Mouse (Mus musculus): ENCODE results near the gene Snx11.

The Snx11 gene

DNA sequence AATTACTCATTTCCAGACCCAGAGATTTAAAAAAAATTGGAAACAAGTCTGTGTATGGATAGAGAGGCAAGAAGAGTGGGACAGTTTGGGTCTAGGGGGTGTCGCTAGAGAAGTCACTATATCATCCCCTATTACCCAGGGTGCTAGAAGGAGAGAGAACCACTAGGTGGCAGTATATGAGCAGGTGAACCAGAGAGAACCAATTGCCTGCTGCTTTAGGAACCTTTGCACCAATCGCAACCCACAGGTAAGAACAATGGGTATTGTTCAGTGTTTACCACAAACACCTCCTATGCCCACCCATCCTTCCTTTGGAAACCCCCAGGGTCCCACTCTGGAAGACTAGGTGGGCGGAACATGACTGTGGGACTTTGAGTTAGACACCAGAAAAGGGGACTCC lies 17.3 kb downstream of the Snx11 start:
- peak; percentile 68 to 73 for DNase-seq

DNA sequence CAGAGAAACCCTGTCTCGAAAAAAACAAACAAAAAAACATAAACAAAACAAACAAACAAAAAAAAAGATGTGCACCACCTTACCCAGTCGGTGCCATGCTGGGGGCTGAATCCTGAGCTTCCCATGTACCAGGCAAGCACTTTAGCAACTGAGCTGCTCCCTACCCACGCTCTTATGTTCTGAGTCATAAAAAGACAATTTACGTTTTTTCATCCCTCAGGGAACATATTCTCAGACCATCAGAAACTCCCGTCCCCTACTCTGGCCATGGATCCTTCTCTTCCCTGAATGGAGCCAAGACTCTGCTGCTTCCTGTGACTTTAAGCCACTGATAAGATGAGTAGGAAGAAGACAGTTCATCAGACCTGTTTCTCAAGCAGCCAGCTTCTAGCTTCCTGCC lies 19.0 kb downstream of the Snx11 start:
- DNase-seq: no peak

DNA sequence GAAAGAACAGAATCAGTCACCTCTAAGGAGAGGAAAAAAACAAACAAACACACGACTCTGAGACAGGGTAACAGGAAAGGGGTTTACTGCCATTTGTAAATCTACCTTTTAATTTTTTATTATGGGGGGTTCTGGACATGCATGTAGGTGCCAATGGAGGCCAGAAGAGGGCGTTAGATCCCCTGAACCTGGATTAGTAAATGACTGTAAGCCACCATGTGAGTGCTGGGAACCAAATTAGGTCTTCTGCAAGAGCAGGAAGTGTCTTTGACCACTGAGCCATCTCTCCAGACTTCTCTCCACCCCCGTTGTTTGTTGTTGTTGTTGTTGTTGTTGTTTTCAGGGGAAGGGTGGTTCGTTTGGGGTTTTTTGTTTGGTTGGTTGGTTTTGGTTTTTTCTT lies 19.9 kb downstream of the Snx11 start:
- DNase-seq: no peak

DNA sequence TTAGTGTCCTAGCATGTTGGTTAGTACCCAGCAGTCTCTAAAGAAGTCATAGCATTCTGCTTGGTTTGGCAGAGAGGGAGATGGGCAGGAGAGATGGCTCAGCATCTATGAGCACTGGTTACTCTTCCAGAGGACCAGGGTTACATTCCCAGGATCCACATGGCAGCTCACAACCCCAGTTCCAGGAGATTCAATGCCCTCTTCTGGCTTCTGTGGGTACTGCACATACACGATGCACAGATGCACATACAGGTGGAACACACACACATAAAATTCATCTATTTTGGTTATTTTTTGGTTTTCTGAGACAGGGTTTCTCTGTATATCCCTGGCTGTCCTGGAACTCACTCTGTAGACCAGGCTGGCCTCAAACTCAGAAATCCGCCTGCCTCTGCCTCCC lies 22.1 kb downstream of the Snx11 start:
- no peak for DNase-seq

DNA sequence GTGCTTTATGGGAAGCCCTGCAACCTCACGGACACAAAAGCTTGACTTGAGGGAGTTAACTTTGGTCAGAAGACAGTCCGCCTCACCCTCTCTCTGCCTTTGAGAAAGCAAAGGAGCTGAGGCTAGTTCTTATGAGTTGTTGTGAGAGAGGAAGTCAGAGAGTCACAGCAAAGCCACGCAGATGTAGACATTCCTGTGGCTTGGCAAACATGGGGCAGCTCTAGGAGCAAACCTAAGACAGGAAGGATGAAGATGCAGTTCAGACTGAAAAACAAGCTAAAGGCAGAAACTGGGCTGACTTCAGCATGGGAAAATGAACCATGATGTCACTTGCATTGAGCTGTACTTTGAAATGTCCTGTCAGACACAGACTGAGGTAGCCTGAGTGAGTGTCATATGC lies 29.8 kb downstream of the Snx11 start:
- no peak for DNase-seq

DNA sequence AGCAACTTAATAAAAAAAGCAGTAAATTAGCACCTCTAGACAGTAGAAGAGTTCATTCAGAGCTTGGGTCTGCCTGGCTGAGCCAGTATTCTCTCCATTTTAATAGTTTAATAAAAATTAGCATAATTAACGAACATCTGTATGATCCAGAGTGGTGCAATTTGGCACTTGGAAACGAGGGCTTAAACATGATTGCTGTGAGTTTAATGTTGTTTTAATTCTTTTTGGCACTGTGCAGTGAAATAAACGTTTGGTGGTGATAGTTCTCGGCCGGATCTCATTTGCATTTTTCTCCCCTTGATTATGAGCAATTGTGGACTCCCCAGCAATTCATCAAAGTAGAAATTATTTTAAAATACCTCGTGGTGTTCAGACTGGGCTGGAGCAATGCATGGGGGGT lies 30.7 kb downstream of the Snx11 start:
- no peak for DNase-seq

DNA sequence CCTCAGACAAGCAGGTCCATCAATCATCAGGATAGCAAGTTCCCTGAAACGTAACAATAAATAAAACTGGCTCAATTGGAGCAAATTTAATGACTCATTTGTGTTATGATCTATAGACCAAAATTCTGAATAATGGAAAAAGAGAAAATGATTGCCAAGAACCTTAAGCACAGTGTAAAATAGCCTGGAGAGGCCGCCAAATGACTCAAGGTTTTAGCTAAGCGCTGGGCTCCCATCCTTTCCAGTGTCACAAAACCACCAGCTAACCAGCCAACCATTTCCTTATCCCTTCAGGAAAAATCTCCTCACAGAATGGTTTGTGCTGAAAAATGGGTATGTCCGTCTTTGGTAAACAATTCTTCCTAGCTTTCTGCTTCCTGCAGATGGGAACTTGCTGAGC lies 33.5 kb downstream of the Snx11 start:
- no peak for DNase-seq

DNA sequence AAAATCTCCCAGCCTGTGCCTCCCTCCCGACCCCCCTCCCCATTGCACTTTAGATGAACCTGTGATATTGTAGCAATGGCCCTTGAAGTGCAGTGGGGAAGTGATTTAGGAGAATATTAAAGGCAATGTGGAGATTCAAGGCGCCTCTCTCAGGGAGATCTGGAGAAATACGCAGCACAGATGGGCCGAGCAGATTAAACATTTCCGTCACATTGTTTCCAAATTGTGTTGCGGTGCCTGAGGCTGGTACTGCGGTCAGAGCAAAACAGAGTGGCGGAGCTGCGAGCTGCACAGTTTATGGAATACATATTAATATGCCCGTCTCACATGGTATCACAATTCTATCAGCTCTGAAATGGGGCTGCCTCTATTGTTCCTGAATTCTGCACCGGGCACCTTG lies 34.4 kb downstream of the Snx11 start:
- DNase-seq: no peak

DNA sequence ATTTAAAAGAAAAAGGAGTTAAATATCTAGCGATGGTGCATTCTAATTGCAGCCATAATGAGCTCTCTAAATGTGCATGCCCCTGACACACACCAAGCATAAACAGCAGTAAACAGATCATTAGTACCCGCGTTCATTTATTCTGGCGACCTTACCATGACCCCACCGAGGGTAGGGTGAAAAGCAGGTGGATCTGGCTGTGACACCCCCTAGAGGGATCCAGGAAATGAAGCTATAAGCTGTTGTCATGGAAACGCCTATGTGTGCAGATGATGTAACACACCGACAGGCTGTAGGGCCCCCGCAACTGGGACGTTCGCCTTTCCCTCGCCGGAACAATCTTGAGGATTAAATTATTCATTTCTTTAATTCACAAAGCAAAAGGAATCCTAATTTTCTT lies 35.4 kb downstream of the Snx11 start:
- no peak for DNase-seq

DNA sequence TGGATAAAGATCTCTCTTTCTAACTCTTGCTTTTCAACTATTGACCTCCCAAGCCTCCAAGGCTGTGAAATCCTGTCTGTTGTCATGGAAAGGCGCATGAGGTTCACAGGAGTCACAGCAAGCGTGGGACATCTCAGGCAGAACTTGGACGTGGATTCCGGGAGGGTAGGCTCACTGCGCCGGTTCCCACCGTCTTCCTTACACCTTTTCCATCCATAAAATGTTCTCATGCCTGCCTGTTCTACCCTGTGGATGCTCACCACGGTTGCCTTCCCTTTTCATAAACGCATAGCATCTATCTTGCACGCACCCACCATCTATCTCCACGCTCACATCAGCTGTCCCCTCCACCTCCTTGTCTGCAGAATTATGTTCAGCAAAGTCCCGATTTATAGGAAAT lies 36.6 kb downstream of the Snx11 start:
- DNase-seq: no peak

DNA sequence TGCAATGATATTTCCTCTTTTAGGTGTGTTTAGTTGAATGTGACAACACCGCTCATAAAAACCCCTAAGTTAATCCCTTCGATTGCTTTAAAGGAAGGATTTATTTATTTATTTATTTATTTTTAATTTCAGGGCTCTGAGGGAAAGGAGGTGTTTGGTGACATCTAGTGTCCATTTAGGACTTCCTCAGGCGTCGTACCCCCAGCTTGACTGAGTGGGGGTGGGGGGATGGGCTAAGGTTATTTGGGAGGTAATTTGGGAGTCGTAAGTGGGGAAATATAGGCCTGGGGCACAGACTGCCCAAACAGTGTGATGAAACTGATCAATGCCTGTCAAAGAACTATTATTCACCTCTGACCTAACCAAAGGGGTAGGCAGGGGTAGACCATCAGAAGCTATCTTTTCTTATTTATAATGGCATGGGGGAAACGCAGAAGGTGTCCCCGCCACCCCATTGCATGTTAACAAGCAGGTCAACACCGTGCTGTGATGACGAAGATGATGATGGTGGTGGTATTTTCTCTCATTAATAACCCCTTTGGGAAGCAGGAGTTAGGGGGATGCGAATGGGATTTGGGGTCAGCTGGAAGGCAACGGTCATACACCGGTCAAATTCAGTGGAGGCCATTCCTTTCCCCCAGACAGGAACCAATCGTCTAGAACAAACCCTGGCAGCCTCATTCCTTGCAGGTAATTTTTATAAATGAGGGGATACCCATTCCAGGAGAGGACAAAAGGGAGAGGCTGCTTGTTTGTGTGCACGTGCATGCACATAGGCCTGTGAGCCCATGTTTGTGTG lies 39.5 kb downstream of the Snx11 start:
- no peak for DNase-seq

DNA sequence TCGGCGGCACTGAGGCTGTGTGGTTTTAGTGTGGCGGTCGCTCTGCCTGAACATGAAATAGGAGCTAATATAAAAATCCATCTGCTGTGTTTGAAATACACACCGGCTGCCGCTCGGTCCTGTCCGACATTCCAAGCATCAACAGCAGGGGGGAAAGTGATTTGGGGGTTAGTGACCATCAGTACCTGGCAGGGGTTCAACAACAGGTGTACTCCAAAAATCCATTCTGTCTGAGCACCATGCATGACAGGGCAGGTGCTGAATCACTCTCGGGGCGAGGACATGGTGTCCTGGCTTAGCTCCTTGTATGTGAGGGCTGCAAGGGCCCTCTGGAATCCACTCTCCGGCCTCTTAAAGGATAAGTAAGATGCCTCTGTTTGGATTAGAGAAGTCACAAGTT lies 41.0 kb downstream of the Snx11 start:
- peak; percentile 59 to 66 for DNase-seq

DNA sequence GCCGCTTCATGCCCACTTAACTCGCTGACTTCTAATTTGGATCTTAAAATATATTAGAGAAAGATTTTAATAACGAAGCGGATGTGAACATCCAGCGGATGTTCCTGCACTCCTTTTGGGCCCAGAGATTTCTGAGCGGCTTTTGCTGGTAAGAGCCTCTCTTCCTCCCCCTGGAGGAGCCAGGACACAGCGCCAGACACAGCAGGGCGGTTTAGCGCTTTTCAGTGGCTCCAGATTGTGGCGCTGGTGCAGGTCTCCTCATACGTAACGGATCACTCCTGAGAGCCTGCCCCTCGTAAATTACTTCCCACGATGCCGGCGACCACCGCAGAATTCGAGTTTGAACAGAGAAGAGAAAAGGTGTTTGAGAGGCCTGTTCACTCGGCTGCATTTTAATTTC lies 41.5 kb downstream of the Snx11 start:
- peak; percentile 81 to 86 for DNase-seq

DNA sequence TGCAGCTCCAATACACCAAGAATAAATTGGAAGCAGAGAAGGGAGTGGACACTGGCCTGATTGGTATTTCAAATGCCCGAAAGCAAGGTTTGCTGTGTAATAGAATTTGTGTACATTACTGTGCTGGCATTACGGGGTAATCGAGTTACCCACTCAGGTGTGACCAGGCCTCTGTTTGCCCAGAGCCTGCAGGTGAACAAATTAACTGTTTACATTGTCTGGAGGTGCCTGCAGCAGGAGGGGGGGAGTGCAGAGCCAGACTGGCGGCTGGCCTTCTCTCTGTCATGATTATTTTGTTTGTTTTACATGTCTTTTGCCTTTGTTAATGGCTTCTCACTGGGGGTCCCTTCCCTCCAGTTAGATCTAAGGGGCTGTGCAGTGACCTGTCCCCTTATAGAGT lies 44.7 kb downstream of the Snx11 start:
- DNase-seq: no peak

DNA sequence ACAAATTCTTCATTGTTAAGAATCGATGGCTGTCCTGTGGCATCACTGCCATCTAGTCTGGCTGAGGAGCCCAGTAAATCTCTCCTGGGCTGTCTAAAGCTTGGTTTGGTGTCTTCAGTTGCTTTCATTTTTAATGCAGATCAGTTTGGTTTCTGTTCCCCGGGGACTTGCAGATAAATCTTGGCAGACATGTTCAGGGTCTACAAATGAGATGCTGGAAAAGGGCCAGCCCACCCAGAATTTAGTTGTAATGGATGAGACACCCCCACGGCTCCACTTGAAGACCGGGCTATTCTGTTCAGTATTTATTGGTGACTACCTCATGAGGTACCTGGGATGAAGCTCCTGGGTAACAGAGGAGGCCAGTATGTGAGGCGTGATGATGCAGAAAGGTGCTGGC lies 47.0 kb downstream of the Snx11 start:
- no peak for DNase-seq

DNA sequence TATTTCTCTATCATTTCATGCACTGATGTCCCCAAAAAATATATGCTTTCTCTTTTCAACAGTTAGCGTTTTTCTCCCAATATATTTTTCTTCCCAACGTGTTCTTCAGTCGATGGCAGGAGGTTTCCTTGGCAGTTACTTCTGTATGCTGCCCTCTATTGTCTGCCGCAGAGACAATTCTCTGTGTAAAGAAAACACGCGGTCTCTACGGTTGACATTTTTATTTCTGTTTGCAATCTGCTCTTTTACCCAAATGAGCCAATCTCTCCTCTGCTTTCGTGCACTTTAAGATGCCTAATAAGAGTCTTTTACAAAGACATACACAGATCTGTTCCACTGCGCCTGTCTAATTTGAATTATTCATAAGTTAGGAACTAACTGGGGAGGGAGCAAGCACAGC lies 47.9 kb downstream of the Snx11 start:
- peak in 1 of 2 experiments; percentile 16 for DNase-seq

DNA sequence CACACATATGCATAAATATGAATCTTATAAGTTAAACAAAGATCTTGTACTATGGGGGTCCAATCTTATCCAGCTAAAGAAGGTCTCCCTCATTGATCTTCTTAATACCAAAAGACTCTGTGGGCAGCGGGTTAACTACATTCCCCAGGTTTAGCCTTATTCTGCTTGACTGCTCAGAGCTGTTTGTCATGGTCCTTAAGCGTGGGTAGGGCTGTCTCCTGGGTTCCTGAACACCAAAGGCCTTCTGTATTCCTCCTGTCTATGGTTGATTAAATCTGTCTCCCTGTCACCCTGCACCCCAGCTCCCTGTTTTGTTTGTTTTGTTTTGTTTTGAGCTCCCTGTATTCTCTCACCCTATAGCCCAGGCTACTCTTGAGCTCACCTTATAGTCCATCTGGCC lies 48.8 kb downstream of the Snx11 start:
- DNase-seq: no peak

DNA sequence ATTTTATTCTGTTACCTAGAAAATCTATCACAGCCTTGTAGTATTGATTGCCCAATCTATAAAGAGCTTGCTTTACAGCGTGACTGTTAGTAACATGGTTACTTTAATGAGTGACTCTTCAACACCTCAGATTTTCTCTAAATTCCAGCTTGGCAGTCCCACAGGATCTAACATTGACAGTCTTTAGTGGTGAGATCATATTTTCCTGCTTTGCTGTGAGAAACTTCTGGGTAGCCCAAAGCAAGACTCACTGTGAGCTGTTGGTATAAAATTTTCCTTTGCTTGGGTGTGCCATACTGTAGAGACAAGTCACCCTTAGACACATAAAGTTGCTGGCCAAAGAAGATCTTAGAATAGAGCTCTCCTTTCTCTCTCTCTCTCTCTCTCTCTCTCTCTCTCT lies 51.5 kb downstream of the Snx11 start:
- no peak for DNase-seq

DNA sequence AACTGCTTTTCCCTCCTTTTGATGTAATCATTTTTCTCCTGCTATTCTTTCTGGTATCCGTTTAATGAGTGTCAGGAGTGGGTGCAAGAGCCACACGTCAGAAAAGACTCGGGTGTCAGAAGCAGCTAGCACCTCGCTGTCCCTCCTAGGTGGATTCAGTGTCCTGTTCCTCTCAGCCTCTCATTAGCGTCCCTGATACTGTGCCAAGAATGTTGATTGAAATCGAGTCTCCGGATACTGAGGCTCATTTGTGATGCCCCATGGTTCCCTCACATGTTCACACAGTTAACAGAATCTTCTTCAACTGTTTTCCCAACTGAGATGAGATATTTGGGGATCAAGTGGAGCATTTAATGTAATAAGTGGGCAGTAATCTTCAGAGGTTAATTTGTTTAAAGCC lies 58.8 kb downstream of the Snx11 start:
- DNase-seq: no peak

Measured in cerebellum, adult 18-20 months (tissue).